Mouse (Mus musculus): ENCODE measurements at regions not wholly inside any gene's neighbourhood (a gene's known extent, or its start where the extent isn't known, plus 50 kb on each side); places are given as distances from the start of the nearest gene placed in this dataset.

- no peaks in the 10 kb centered on the region for H3K27me3 ChIP-seq
- H3K27ac ChIP-seq (replicated peaks), result no peak overlapping the region
- ATAC-seq (ENCODE audit: insufficient read depth), result no peak
- WGBS (ENCODE audit: insufficient replicate concordance), result 60% methylated on average over 7 of the region's 7 CpGs
- H3K4me3 ChIP-seq (replicated peaks), result no peak overlapping the region
- no peak overlapping the region for H3K4me2 ChIP-seq
- H3K4me1 ChIP-seq (replicated peaks), result no peaks in the 10 kb centered on the region
- H3K9me3 ChIP-seq (replicated peaks), result no peaks in the 10 kb centered on the region
- H3K36me3 ChIP-seq (replicated peaks), result no peaks in the 10 kb centered on the region
- H3K9ac ChIP-seq, result no peak overlapping the region
Measured at GRCm38 (mm10) chr19:19747821-19748488, 637.0 kb upstream of the Rorb start.

- WGBS (ENCODE audit: insufficient replicate concordance), result 64% methylated on average over 4 of the region's 4 CpGs
- Histone ChIP-seq H3K9me3 (replicated peaks) (no peaks in the 10 kb centered on the region), H3K4me3 (replicated peaks) (no peak overlapping the region)
Measured at GRCm38 (mm10) chr19:19719939-19720338, 608.9 kb upstream of the Rorb start.

More at GRCm38 (mm10) chr19:19719939-19720338, 608.9 kb upstream of the Rorb start:
- no peak overlapping the region for H3K9ac ChIP-seq
- no peaks in the 10 kb centered on the region for H3K36me3 ChIP-seq (replicated peaks)
- no peak overlapping the region for H3K27ac ChIP-seq (replicated peaks)
- no peak for ATAC-seq (ENCODE audit: insufficient read depth)
- no peaks in the 10 kb centered on the region for H3K4me1 ChIP-seq (replicated peaks)
- no peaks in the 10 kb centered on the region for H3K27me3 ChIP-seq
- no peak overlapping the region for H3K4me2 ChIP-seq

Measured in liver, embryonic 15.5 days (tissue).